Mouse (Mus musculus) embryo, embryonic 11 days (tissue): ENCODE measurements around the gene Filip1.

ENCODE experiments used
- DNase-seq: peaks from one replicate; pipeline ENCODE4 v3.0.0-alpha.2; 2015

Gene Filip1

DNA sequence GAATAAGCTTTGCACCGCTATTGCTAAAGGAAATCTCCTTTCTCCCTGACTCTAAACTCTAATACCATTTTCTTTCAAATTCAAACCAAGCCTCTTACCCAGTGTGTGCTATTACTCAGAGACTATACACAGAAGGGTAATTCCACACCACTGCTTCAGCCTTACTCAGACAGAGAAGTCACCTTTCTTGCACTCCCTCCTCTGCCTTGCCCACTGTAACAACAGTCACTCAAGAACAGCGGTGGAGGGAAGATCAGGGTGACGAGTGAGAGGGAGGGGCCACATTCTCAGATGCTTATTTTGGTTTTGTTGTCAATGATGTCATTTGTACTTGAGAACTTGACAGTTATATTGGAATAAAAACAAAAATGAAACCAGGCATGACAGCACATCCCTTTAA, 65.2 kb downstream of the Filip1 start:
- DNase-seq = no peak

GRCm38 (mm10) chr9:79944872-79945271, 67.8 kb downstream of the Filip1 start:
- DNase-seq = no peak

- no peak for DNase-seq
These were observed 68.7 kb downstream of the Filip1 start for GRCm38 (mm10) chr9:79943986-79944385.

- DNase-seq = no peak
These were observed 74.0 kb downstream of the Filip1 start for GRCm38 (mm10) chr9:79938416-79939206.

DNA sequence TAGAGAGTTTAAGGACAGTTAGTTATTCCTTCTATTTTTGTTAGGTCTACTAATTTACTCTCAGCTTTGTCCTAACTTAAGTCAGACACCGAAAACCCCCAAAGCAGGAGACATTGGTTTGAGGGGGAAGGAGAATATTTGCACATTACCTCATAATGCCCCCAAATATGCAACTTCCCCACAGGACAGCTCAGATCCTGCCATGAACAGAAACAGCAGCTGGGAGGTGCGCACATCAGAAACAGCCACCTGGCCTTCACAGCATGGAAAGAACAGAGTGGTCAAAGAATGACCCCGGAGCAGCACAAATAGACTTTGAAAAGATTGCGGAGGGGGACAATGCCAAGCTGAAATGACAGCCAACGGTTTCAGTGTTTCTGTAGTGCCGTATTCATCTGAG, 75.1 kb downstream of the Filip1 start:
- DNase-seq = no peak

GRCm38 (mm10) chr9:79932578-79932977, 80.1 kb downstream of the Filip1 start:
- no peak for DNase-seq

DNA sequence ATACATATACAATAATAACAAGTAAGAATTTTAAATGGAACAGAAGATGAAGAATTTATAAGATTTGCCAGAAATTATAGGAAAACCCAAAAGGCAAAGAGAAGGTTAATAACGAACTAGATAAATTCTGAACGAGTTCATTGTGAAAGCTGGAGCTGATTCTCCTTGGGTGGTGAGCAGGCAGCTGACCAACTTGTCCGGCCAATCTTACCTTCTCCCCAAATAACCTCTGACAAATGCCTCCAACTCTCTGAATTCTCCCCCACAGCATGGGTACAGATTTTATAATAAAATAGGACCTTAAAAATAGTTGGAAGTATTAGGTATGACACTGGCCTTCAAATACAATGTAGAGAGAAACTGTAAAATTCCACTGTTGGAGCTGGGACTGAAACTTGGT, 84.6 kb downstream of the Filip1 start:
- no peak for DNase-seq

- DNase-seq = no peak
These were observed 85.3 kb downstream of the Filip1 start for GRCm38 (mm10) chr9:79927156-79927870.

DNA sequence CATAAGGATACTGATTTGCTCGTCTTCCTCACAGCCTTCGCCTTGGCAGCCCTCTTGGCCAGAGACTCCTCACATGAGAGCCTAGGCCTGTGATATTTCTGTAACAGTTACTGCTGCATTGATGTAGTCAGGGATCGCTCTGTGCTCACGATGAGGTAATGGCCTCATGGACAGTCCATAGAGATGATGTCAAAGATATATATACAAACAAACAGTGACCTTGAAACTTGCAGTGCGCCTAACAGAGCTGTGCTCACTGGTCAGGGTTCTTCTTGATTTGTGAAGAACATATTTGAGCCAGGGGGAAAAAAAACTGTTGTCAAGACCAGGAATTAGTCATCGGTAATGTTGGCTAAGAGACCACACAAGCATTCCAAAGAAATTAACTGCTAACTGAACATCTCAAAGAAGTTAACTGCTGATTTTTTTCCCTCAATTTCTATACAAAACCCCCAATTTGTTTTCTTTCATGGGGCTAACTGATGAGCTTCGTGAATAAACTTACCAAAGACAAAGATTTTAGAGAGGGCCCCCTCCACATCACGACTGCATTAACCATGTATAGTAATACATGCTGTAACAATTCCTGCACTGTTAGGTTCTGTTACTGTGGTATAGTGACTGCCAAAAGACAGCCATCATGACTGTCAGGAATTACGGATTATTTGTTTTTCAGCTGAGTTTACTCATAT, 86.0 kb downstream of the Filip1 start:
- no peak for DNase-seq

- no peak for DNase-seq
These were observed 86.7 kb downstream of the Filip1 start for GRCm38 (mm10) chr9:79925950-79926349.

DNA sequence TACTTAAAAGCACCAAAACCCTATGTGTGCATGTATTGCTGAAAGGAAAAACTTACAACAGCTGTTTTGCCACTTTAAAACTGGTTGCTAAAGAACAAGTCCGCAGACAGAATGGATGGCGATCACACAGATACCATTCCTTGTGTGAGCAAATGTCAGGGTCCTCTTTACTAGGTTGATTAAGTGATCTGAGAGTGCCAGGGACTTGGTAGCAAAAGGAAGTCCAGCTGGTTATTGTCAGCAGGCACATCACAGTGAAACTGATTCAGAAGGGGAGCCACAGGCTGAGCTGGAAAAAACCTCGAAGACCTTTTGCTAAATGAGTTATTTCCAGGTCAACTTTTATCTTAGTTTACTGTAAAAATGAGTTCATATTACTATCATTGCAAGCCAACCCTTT, 89.4 kb downstream of the Filip1 start:
- DNase-seq = no peak

DNA sequence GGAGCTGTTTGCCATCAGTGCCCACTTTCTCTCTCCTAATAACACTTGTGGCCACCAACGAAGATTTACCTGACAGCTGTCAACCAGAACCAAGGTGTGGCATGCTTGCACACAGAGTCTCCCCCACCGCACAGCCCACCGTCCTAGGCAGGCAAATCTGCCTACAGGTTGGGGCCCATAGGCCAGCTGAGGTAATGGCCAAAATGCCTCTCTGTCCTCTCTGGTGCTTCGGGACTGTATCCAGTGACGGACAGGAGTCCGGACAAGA, 90.2 kb downstream of the Filip1 start:
- DNase-seq = no peak

- DNase-seq = no peak
These were observed 90.8 kb downstream of the Filip1 start for GRCm38 (mm10) chr9:79921701-79922492.

DNA sequence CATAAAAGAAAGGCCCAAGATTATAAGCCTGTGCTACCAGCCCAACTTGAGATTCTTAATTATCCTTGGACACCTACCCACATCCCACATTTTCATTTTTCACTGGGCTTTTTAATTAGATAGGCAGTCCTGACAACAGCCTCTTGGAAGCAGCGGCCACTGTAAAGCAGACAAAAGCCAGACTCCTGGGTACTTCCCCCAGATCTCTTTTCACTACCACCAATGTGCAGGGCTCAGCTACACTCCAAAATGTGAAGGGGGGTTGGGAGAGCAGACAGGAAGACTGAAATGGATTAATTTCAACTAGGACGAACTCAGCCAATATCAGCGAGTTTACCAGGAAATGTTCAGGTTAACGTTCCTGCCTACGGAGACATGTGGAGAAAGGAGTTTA, 92.1 kb downstream of the Filip1 start:
- DNase-seq = no peak

GRCm38 (mm10) chr9:79919750-79920539, 92.7 kb downstream of the Filip1 start:
- DNase-seq = no peak

DNA sequence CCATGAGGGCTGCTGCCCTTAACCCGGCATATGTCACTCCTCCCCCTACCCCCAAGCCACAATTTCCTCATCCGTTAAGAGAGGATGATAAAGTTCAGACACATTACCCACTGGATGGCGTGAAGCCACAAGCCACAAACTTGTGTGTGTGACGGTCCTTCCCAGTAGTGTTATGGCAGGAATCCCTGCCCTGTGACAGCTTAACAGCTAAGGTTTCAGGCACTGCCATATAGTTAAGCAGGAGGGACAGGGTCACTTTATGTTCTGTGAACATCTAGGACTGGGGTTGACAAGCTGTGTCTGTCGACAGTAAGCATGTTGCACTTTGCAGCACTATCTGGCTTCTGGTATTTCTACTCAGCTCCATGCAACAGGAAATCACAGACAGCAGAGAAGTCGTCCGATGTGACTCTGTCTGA, 93.3 kb downstream of the Filip1 start:
- DNase-seq = no peak

- no peak for DNase-seq
These were observed 94.1 kb downstream of the Filip1 start for GRCm38 (mm10) chr9:79918325-79919117.

- no peak for DNase-seq
These were observed 98.4 kb downstream of the Filip1 start for GRCm38 (mm10) chr9:79914276-79914675.

DNA sequence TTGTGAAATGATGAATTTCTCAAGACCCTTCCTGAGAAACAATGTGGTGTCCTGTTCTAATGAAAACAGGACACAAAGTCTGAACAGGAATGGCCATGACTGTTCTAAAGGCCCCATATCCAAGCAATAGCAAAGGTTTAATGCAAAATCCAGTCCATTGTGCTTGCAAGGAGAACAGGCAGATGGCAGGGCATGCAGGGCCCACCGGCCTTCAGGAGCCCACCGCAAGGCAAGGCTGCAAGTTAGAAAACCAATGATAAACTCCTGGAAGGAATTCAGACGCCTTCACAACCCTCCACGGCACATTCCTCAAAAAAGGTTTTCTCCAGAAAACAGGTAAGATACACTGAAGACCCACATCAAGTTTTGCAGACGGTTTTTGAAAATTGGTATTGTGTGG, 99.7 kb downstream of the Filip1 start:
- DNase-seq = no peak

GRCm38 (mm10) chr9:79910166-79910565, 102.5 kb downstream of the Filip1 start:
- no peak for DNase-seq

DNA sequence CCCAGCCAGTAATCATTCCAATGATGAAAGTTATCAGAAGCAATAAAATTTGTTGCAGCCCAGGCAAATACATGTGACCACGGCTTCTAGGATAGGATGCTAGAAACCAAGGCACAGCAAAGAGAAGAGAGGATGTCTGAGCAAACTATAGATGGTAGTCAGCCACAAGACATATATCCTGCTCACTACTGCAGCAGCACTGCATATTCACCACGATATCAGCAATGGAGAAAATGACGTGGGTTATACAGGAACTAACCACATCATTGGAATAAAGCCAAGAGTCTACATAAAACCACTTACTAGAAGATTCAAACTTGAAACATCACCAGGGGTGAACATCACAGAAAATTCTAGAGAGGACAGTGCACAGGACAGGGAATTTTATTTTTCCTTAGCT, 113.8 kb downstream of the Filip1 start:
- no peak for DNase-seq

DNA sequence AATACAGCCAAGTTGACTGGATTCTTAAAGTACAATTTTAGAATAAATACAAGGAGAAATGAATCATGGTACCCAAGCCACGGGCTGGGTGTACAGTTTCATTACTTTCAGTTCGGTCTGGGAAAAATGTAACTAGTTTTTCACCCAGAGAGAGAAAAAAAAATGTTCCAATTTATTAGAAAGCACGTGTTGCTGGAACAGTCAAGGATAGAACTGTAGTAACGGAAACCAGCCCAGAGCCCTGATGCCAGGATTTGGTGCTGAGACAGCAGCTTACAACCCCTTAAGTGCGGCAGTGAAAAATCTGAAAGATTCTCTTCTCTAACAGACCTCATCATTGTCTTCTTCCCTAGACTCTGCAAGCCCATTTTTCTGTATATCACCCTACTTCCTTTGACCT, 118.0 kb downstream of the Filip1 start:
- DNase-seq = no peak
